ENCODE assay signal across 7 mouse cellular contexts in genomic region chr17:27057517-27058055, GRCm38 (mm10). TPM values are rescaled to one million over a fixed set of nuclear protein-coding genes. Genes with fewer than 3 reads are reported as not detected.
DNase-seq lines count a peak whose midpoint lies in the region; ATAC-seq lines count a peak whose summit lies in the region.

No protein-coding gene starts in this region.

- no peaks in the 10 kb centered on the region for H3K27me3 ChIP-seq in embryonic facial prominence, embryonic 15.5 days
- H3K27me3 ChIP-seq in limb, embryonic 11.5 days (ENCODE audit: control insufficient read depth, insufficient read depth, low read length): no peaks in the 10 kb centered on the region
- H3K27me3 ChIP-seq in stomach, embryonic 14.5 days (ENCODE audit: control insufficient read depth, insufficient read depth, low read length): no peaks in the 10 kb centered on the region

- 2% methylated on average over 24 of the region's 24 CpGs for WGBS in embryonic facial prominence, embryonic 15.5 days
- under 1% methylated on average over 24 of the region's 24 CpGs for WGBS in limb, embryonic 11.5 days
- WGBS in stomach, embryonic 14.5 days: 2% methylated on average over 24 of the region's 24 CpGs

- peak; percentile 49 to 58 for DNase-seq in spleen, adult 18-20 months
- DNase-seq in spleen, adult 12 weeks (ENCODE audit: low spot score): no peak
- DNase-seq in limb, embryonic 11.5 days (ENCODE audit: low spot score): no peak
- DNase-seq in yolk sac, embryonic 10.5 days (ENCODE audit: low spot score): no peak
- no peak for DNase-seq in right cerebral cortex, postnatal 10 days (ENCODE audit: low spot score in 2 of 2)

- H3K4me3 ChIP-seq in embryonic facial prominence, embryonic 15.5 days (replicated peaks): peak overlapping the region; percentile 60
- H3K4me3 ChIP-seq in limb, embryonic 11.5 days (ENCODE audit: low read depth, low read length): peak overlapping the region; percentile 58
- peak overlapping the region; percentile 65 for H3K4me3 ChIP-seq in stomach, embryonic 14.5 days (ENCODE audit: low read depth, low read length)

- H3K4me2 ChIP-seq in embryonic facial prominence, embryonic 15.5 days (replicated peaks): peak overlapping the region; percentile 95
- peak overlapping the region; percentile 84 for H3K4me2 ChIP-seq in limb, embryonic 11.5 days (ENCODE audit: low read depth, severe bottlenecking)
- H3K4me2 ChIP-seq in stomach, embryonic 14.5 days (replicated peaks; ENCODE audit: low read depth, low read length): peak overlapping the region; percentile 93

- peaks cover 50% of the 10 kb centered on the region for H3K4me1 ChIP-seq in embryonic facial prominence, embryonic 15.5 days
- H3K4me1 ChIP-seq in limb, embryonic 11.5 days (ENCODE audit: control insufficient read depth, insufficient read depth, low read length): peaks cover 23% of the 10 kb centered on the region
- 0 out of 2 replicates have a peak, but pooled peaks cover 4% of the 10 kb centered on the region for H3K4me1 ChIP-seq in stomach, embryonic 14.5 days (ENCODE audit: control insufficient read depth, insufficient read depth, low read length)

- no peaks in the 10 kb centered on the region for H3K36me3 ChIP-seq in embryonic facial prominence, embryonic 15.5 days
- H3K36me3 ChIP-seq in limb, embryonic 11.5 days (ENCODE audit: control insufficient read depth, insufficient read depth, low read length): no peaks in the 10 kb centered on the region
- H3K36me3 ChIP-seq in stomach, embryonic 14.5 days (ENCODE audit: control insufficient read depth, insufficient read depth, low read length): no peaks in the 10 kb centered on the region

- ATAC-seq in embryonic facial prominence, embryonic 15.5 days (ENCODE audit: insufficient number of reproducible peaks, low FRiP score, low TSS enrichment, low read depth): no peak; the same call in 1 of the 2 replicates
- 0 out of 2 replicates have a peak, but pooled peaks have one; percentile 31 for ATAC-seq in limb, embryonic 11.5 days (ENCODE audit: insufficient number of reproducible peaks, low FRiP score, low TSS enrichment, low read depth)
- ATAC-seq in stomach, embryonic 14.5 days (ENCODE audit: insufficient number of reproducible peaks, insufficient read depth, low FRiP score, low read depth): no peak; the same call in 1 of the 2 replicates

- H3K9me3 ChIP-seq in embryonic facial prominence, embryonic 15.5 days (replicated peaks): no peaks in the 10 kb centered on the region
- no peaks in the 10 kb centered on the region for H3K9me3 ChIP-seq in limb, embryonic 11.5 days (ENCODE audit: control insufficient read depth, low read length)
- no peaks in the 10 kb centered on the region for H3K9me3 ChIP-seq in stomach, embryonic 14.5 days (ENCODE audit: control insufficient read depth, low read depth, low read length)

- peak overlapping the region; percentile 57 for H3K9ac ChIP-seq in embryonic facial prominence, embryonic 15.5 days
- H3K9ac ChIP-seq in limb, embryonic 11.5 days (ENCODE audit: low read length): peak overlapping the region; percentile 71
- peak overlapping the region; percentile 58 for H3K9ac ChIP-seq in stomach, embryonic 14.5 days (replicated peaks; ENCODE audit: low read depth, low read length)

- H3K27ac ChIP-seq in embryonic facial prominence, embryonic 15.5 days (replicated peaks): peak overlapping the region; percentile 91
- no peak overlapping the region for H3K27ac ChIP-seq in limb, embryonic 11.5 days (replicated peaks; ENCODE audit: low read depth, low read length)
- H3K27ac ChIP-seq in stomach, embryonic 14.5 days (ENCODE audit: low read length): peak overlapping the region; percentile 89; the same call in 1 of the 2 replicates

RNA-seq across cellular contexts. Expression of gene Itpr3, which starts 0.5 kb away (rescaled TPM):
- 5.3 TPM in 2 replicates for polyA plus RNA-seq in embryonic facial prominence, embryonic 15.5 days (2015; fragmentation: Nextera tagmentation; extraction: Ambion mirVana)
- polyA plus RNA-seq in limb, embryonic 11.5 days (2014; fragmentation: Nextera tagmentation; extraction: Ambion mirVana): 2.5 and 3.0 TPM in 2 replicates
- polyA plus RNA-seq in stomach, embryonic 14.5 days (2014; fragmentation: Nextera tagmentation; extraction: Ambion mirVana): 11.5 and 13.3 TPM in 2 replicates

RNA-seq across cellular contexts. Expression of gene Bak1, which starts 28.8 kb away (rescaled TPM):
- polyA plus RNA-seq in embryonic facial prominence, embryonic 15.5 days (2015; fragmentation: Nextera tagmentation; extraction: Ambion mirVana): 5.6 and 7.3 TPM in 2 replicates
- 10.9 and 15.6 TPM in 2 replicates for polyA plus RNA-seq in limb, embryonic 11.5 days (2014; fragmentation: Nextera tagmentation; extraction: Ambion mirVana)
- 8.6 and 10.4 TPM in 2 replicates for polyA plus RNA-seq in stomach, embryonic 14.5 days (2014; fragmentation: Nextera tagmentation; extraction: Ambion mirVana)

Comparison
In these comparisons a context has a peak if more than half of its experiments do, and no peak if none do; other contexts are left out.
1. DNase-seq: peak in spleen, adult 18-20 months (2 of 2); none in spleen, adult 12 weeks (single experiment), limb, embryonic 11.5 days (single experiment), yolk sac, embryonic 10.5 days (single experiment) and right cerebral cortex, postnatal 10 days (0 of 2).
2. Peak in every context shown above with its lines, with median percentiles within 50 percentile points of each other: H3K4me2 ChIP-seq, H3K4me3 ChIP-seq and H3K9ac ChIP-seq.